Mouse (Mus musculus) kidney, embryonic 14.5 days (tissue): ENCODE measurements around the gene Zfp617. TPM values are rescaled to one million over a fixed set of nuclear protein-coding genes. Genes with fewer than 3 reads are reported as not detected.

Source experiments
- ATAC-seq: fragments of 200-750 bp; cut with Nextera tagmentation; 2 replicates; pipeline ENCODE4 v1.8.0; 2017; ENCODE audit warnings: moderate number of reproducible peaks, mild to moderate bottlenecking, moderate TSS enrichment, moderate library complexity; ENCODE audit not compliant: low FRiP score, low TSS enrichment
- H3K27ac ChIP-seq: fragments of 300-500 bp; sonication (generic); 2 replicates; pipeline ENCODE4 v1.5.1; 2014; ENCODE audit warnings: low read depth, mild to moderate bottlenecking, low read length, moderate library complexity, mixed read lengths
- H3K27me3 ChIP-seq: fragments of 300-500 bp; sonication (generic); 2 replicates; pipeline ENCODE4 v1.6.1; 2014; ENCODE audit warnings: mild to moderate bottlenecking, low read length; ENCODE audit not compliant: control insufficient read depth, insufficient read depth
- H3K36me3 ChIP-seq: fragments of 300-500 bp; sonication (generic); 2 replicates; pipeline ENCODE4 v1.6.1; 2014; ENCODE audit warnings: low read length, mixed read lengths; ENCODE audit not compliant: control insufficient read depth, insufficient read depth
- H3K4me1 ChIP-seq: fragments of 300-500 bp; sonication (generic); 2 replicates; pipeline ENCODE4 v1.6.1; 2014; ENCODE audit warnings: low read length, mixed read lengths; ENCODE audit not compliant: control insufficient read depth, insufficient read depth
- H3K4me2 ChIP-seq: fragments of 300-500 bp; sonication (generic); replicated peaks from 2 replicates; pipeline ENCODE4 v1.6.1; 2014; ENCODE audit warnings: low read depth, mild to moderate bottlenecking, low read length
- H3K4me3 ChIP-seq: fragments of 300-500 bp; sonication (generic); 2 replicates; pipeline ENCODE4 v1.5.1; 2014; ENCODE audit warnings: mild to moderate bottlenecking, low read length
- H3K9ac ChIP-seq: fragments of 300-500 bp; sonication (generic); 2 replicates; pipeline ENCODE4 v1.6.1; 2014; ENCODE audit warnings: low read depth, mild to moderate bottlenecking, low read length, moderate library complexity
- H3K9me3 ChIP-seq: fragments of 300-500 bp; sonication (generic); 2 replicates; pipeline ENCODE4 v1.6.1; 2016; ENCODE audit warnings: low read length; ENCODE audit not compliant: control insufficient read depth
- WGBS: fragments of 180-500 bp; shearing (Covaris S2); extraction: QIAGEN DNeasy Blood & Tissue Kit; methylation state at CpG from one replicate; pipeline ENCODE4 v1.1.7; 2014; 5-methylcytosine and 5-hydroxymethylcytosine counted together
- polyA plus RNA-seq: library from polyadenylated mRNA; unstranded; fragments of >200 nt; fragmentation: Nextera tagmentation; extraction: Ambion mirVana; gene quantifications from 2 replicates; pipeline ENCODE4 v1.2.1, GENCODE M21; 2014

The Zfp617 gene
- polyA plus RNA-seq, 1 experiment from 2014 or later: 29.1 TPM

- Histone ChIP-seq H3K27ac (no peak overlapping the region), H3K9me3 (peaks cover 9% of the 10 kb centered on the region; the same call in 1 of the 2 replicates), H3K9ac (no peak overlapping the region), H3K4me3 (no peak overlapping the region), H3K4me1 (no peaks in the 10 kb centered on the region), H3K27me3 (no peaks in the 10 kb centered on the region), H3K36me3 (peaks cover 44% of the 10 kb centered on the region), H3K4me2 (no peak overlapping the region)
- 98% methylated on average over 2 of the region's 2 CpGs for WGBS
- ATAC-seq: no peak
These were observed 56.7 kb downstream of the Zfp617 start for GRCm38 (mm10) chr8:71965166-71965565.

DNA sequence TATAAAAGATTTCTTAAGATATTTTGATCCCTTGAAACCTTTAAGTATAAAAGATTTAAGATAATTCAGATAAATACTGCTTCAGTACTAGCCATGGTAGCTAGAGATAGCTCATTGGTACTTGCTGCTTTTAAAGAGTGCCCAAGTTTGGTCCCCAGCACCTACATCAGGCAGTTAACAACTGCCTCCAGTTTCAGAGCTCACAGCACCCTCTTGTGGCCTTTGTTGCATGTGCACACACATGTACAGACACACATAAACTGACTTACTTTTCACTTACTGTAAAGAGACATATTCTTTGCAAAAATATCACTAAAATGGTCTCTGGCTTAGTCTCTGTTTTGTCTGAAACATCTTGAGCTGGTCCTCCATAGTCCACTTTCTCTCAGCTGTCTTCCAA, 58.0 kb downstream of the Zfp617 start:
- no peak overlapping the region for H3K4me3 ChIP-seq
- no peak overlapping the region for H3K27ac ChIP-seq
- H3K9me3 ChIP-seq: peaks cover 9% of the 10 kb centered on the region; the same call in 1 of the 2 replicates
- no peaks in the 10 kb centered on the region for H3K4me1 ChIP-seq
- H3K4me2 ChIP-seq: no peak overlapping the region
- ATAC-seq: no peak
- H3K27me3 ChIP-seq: no peaks in the 10 kb centered on the region
- no peak overlapping the region for H3K9ac ChIP-seq
- H3K36me3 ChIP-seq: peaks cover 44% of the 10 kb centered on the region

GRCm38 (mm10) chr8:71967261-71967660, 58.8 kb downstream of the Zfp617 start:
- no peak overlapping the region for H3K9ac ChIP-seq
- no peaks in the 10 kb centered on the region for H3K27me3 ChIP-seq
- H3K36me3 ChIP-seq: peaks cover 44% of the 10 kb centered on the region
- no peaks in the 10 kb centered on the region for H3K4me1 ChIP-seq
- peaks cover 9% of the 10 kb centered on the region; the same call in 1 of the 2 replicates for H3K9me3 ChIP-seq
- no peak overlapping the region for H3K4me2 ChIP-seq
- no peak overlapping the region for H3K27ac ChIP-seq
- 96% methylated on average over 5 of the region's 5 CpGs for whole genome bisulfite sequencing
- no peak for ATAC-seq
- H3K4me3 ChIP-seq: no peak overlapping the region

DNA sequence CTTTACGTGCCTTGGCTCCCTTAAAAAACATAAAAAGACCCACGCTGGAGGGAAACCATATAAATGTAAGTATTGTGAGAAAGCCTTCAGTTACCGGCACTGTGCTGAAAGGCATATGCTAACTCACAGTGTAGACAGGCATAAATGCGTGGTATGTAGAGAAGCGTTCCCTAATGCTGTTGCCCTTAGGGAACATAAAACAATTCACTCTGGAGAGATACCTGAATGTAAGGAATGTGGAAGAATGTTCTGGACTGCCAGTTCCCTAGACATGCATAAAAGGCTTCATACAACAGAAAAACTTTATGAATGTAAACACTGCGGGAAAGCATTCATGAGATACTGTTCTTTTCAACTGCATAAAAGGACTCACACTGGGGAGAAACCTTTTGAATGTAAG, 59.7 kb downstream of the Zfp617 start:
- peaks cover 9% of the 10 kb centered on the region; the same call in 1 of the 2 replicates for H3K9me3 ChIP-seq
- no peak overlapping the region for H3K4me3 ChIP-seq
- no peak for ATAC-seq
- peaks cover 44% of the 10 kb centered on the region for H3K36me3 ChIP-seq
- WGBS: 96% methylated on average over 6 of the region's 6 CpGs
- no peak overlapping the region for H3K27ac ChIP-seq
- no peak overlapping the region for H3K4me2 ChIP-seq
- H3K4me1 ChIP-seq: no peaks in the 10 kb centered on the region
- H3K9ac ChIP-seq: no peak overlapping the region
- no peaks in the 10 kb centered on the region for H3K27me3 ChIP-seq

DNA sequence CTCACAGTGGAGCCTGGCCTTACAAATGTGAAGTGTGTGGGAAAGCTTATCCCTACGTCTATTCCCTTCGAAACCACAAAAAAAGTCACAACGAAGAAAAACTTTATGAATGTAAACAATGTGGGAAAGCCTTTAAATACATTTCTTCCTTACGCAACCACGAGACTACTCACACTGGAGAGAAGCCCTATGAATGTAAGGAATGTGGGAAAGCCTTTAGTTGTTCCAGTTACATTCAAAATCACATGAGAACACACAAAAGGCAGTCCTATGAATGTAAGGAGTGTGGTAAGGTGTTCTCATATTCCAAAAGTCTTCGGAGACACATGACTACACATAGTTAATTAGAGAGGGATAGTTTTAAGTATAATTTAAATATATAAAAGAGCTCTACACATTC, 60.2 kb downstream of the Zfp617 start:
- Histone ChIP-seq H3K27ac (no peak overlapping the region), H3K4me1 (no peaks in the 10 kb centered on the region), H3K9me3 (peaks cover 9% of the 10 kb centered on the region; the same call in 1 of the 2 replicates), H3K36me3 (peaks cover 44% of the 10 kb centered on the region), H3K27me3 (no peaks in the 10 kb centered on the region), H3K4me3 (no peak overlapping the region), H3K4me2 (no peak overlapping the region), H3K9ac (no peak overlapping the region)
- WGBS: 96% methylated on average over 6 of the region's 6 CpGs
- no peak for ATAC-seq

GRCm38 (mm10) chr8:71971945-71972344, 63.5 kb downstream of the Zfp617 start:
- Histone ChIP-seq H3K36me3 (peaks cover 26% of the 10 kb centered on the region), H3K9ac (no peak overlapping the region), H3K9me3 (0 out of 2 replicates have a peak, but pooled peaks cover 2% of the 10 kb centered on the region), H3K27ac (no peak overlapping the region), H3K27me3 (no peaks in the 10 kb centered on the region), H3K4me1 (no peaks in the 10 kb centered on the region), H3K4me3 (no peak overlapping the region), H3K4me2 (no peak overlapping the region)
- WGBS: 72% methylated on average over 1 of the region's 1 CpGs
- ATAC-seq: no peak

GRCm38 (mm10) chr8:71974211-71974610, 65.8 kb downstream of the Zfp617 start:
- ATAC-seq: no peak
- WGBS: 86% methylated on average over 3 of the region's 3 CpGs

DNA sequence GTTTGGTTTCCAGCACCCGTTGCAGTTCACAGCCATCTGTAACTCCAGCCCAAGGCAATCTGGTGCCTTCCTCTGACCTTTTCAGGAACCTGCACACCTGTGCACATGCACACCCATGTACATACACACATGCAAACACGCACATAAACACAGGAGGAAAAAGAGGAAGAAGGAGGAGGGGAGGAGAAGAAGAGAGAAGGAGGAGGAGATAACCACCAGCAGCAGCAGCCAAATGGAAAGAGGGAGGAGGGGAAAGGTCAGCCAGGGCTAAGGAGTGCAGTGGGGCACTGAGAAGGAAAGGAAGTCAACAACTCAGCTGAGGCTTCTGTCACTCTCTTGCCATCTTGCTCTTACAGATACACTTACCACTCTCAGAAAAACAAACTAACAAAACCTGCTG, 72.6 kb downstream of the Zfp617 start:
- no peaks in the 10 kb centered on the region for H3K27me3 ChIP-seq
- no peaks in the 10 kb centered on the region for H3K9me3 ChIP-seq
- no peak overlapping the region for H3K4me2 ChIP-seq
- WGBS: 48% methylated on average over 2 of the region's 2 CpGs
- H3K4me1 ChIP-seq: no peaks in the 10 kb centered on the region; the same call in 1 of the 2 replicates
- ATAC-seq: no peak; the same call in 1 of the 2 replicates
- H3K36me3 ChIP-seq: no peaks in the 10 kb centered on the region
- H3K9ac ChIP-seq: no peak overlapping the region
- H3K27ac ChIP-seq: no peak overlapping the region
- no peak overlapping the region for H3K4me3 ChIP-seq

More at GRCm38 (mm10) chr8:71974211-71974610, 65.8 kb downstream of the Zfp617 start:
- Histone ChIP-seq H3K4me3 (no peak overlapping the region), H3K27me3 (no peaks in the 10 kb centered on the region), H3K36me3 (peaks cover 6% of the 10 kb centered on the region; the same call in 1 of the 2 replicates), H3K9me3 (no peaks in the 10 kb centered on the region), H3K9ac (no peak overlapping the region), H3K27ac (no peak overlapping the region), H3K4me1 (no peaks in the 10 kb centered on the region), H3K4me2 (no peak overlapping the region)

DNA sequence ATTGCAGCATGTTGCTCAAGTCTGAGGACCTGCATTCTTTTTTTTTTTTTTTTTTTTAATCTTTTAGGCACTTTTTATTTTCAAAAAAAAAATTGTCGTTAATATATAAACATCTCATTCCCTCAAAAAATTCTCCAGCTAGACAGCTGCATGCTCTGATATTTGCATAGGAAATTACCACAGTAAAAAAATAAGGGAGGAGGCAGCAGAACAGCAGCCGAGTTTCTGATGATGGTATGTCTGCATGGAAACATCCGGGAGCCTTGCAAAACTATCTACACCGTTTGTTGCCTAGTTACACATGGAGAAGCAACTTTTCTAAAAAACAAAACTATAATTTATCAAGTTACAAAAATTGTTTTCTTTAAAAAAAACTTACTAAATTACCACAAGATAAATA, 73.0 kb downstream of the Zfp617 start:
- Histone ChIP-seq H3K27ac (no peak overlapping the region), H3K4me2 (no peak overlapping the region), H3K4me3 (no peak overlapping the region), H3K9me3 (no peaks in the 10 kb centered on the region), H3K36me3 (no peaks in the 10 kb centered on the region), H3K9ac (no peak overlapping the region), H3K4me1 (no peaks in the 10 kb centered on the region; the same call in 1 of the 2 replicates), H3K27me3 (no peaks in the 10 kb centered on the region)
- no peak for ATAC-seq
- 77% methylated on average over 4 of the region's 4 CpGs for WGBS
